Mouse (Mus musculus): ENCODE measurements around the gene Tmem51. TPM values are rescaled to one million over a fixed set of nuclear protein-coding genes. Genes with fewer than 3 reads are reported as not detected.
"Not testable (repeated sequence)": the region's sequence is repeated elsewhere in the genome, so short reads cannot be mapped to it uniquely, and the experiment has no call there.

The Tmem51 gene
- total RNA-seq, 2 experiments from 2014 or later = 5.1 to 5.2 TPM

DNA sequence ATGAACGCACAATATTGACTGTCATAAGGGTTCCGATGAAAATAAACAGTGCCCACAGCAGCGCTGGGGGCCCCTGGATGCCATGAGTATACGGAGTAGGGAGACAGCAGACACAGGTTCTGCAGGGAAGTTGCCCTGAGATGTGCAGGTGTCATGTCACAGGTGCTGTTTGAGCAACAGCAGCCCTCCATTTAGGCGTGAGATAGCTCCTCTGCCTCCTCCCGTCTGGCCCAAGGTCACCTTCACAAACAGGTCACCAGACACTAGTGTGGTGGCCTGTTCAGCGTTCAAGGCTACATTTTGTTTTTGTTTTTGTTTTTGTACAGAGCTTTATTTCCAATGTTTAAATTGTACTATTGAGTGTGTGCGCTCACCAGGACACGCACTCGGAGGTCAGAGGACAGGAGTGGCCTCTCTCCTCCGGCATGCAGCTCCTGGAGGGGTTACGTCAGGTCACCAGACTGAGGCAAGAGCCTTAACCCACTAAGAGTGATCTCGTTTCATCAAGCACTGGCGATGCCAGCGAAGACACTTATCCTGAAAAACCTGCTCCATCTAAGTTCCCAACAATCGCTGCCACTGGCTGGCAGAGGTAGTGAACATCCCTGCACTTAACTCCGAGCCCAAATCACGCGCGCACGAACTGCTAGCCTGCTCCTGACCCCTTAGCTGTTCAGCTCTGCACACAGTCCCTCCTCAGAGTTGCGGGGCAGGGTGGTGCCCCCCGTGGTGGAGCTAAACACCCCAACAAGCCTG is 22.4 kb downstream of the Tmem51 start:
- no peak for DNase-seq
- intact Hi-C loops (cut with DNase I) = no loop called here

DNA sequence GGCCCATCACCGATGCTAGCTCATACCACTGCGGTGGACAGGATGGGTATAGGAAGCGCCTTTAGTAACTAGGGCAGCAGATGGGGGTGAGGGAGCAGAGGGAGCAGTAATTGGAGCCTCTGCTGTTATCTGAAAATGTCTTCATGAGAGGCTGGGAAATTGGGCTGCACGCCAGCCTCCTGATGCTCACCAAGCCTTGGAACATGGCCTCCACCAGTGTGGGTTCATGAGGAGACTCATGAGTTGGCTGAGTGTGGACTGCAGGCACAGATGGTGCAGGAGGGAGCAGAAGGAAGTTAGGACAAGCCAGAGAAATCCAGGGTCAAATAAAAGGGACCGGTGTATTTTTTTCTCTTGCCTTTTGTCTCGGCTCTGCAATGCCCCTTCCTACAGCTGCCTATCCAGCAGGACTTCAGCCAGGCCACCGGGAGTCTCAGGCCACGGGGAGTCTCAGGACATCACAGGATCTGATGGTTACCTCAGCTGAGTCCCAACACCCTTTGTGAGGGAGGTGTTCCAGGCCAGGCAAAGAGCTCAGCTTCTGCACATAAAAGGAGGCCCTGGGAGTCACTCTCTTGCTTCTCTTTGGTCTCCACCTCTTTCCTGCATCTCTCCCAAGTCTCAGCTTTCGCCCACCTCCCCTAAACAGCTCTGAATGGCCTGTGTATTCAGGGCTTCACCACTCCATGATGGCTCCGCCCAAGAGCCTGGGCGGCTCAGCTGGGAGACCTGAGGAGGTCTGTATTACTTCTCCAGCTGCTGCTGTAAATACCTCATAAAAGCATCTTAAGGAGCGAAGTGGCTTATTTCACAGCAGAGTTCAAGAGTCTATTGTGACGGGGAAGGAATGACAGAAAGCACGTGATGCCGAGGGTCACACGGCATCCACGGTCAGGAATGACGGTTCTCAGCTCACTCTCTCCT is 23.4 kb downstream of the Tmem51 start:
- intact Hi-C loops (cut with DNase I) = no loop called here
- DNase-seq = peak; percentile 48 to 53

DNA sequence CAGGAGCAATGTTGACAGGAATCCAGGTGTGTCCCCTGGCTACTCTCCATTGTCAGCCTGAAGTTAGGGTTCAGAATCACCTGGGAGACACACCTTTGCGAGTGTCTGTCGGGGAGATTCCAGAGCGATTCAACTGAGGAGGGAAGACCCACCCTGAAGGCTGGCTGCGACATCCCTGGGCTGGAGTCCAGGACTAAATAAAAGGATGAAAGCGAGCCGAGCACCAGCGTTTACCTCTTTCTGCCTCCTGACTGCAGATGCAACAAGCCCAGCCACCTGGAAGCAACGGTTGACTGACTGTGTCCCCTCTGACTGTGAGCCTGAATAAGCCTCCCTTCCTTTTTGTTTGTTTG is 24.3 kb downstream of the Tmem51 start:
- DNase-seq = no peak
- intact Hi-C loops (cut with DNase I) = no loop called here

DNA sequence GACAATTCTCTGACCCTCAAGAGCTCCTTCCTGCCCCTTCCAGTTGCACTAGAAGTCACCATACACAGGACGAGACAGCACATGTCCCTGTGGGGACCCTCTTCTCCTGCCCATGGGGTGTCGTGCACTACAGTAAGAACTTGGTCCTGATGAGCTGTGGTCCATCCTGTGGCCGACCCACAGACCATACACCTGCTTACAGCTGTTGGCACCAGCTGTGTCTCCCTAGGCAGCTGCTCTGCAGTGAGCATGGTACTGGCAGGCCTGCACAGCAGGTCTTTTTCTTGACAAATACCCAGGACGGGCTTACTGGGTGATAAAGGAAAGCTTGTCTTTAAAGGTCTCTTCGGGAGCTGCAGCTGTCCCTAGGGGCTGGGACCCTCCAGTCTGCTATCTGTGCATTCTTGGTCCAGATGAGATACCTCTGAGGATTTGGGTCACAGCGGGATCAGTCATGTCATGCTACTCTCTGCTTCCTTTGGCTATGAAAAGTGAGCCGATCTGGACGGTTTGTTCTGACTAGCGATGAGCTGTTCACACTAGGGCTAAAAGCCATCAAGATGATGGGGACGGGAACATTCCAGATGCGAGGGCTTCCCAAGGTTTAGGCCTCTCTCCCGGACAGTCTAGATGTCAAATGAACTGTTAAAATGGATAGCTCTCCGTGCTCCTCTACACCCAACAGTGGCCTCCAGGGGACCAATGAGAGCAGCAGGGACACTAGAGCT is 24.8 kb downstream of the Tmem51 start:
- intact Hi-C loops (cut with DNase I) = no loop called here
- no peak for DNase-seq

DNA sequence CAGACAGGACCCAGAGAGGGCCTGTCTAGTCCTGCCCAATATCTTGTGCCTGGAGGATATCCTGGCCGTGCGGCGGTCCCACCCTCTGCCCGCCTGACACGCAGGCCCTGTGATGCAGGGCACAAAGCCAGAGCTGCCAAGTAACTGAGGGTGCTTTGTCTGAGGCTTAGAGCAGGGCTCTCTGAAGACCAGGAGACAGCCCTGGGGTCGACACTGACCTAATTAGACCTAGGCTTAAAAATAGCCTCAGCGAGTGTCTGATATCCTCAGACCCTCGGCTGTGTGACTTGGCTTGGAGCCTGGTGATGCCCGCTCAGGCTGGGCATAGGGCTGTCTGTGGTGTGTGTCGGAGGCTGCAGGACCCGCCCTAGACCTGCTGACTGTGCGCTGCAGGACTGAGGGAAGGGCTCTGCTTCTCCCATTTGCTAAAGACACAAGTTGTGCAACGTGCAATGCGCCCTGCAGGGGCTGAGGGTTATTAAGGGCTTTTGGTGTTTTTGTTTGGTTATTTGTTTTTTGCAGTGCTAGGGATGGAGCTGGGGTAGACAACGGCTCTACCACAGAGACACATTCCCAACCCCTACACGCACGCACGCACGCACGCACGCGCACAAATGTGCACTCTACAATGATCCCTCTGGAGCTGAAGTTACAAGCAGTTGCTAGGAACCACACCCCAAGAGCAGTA is 26.4 kb downstream of the Tmem51 start:
- intact Hi-C loops (cut with DNase I) = no loop called here
- peak; percentile 39 to 48 for DNase-seq

DNA sequence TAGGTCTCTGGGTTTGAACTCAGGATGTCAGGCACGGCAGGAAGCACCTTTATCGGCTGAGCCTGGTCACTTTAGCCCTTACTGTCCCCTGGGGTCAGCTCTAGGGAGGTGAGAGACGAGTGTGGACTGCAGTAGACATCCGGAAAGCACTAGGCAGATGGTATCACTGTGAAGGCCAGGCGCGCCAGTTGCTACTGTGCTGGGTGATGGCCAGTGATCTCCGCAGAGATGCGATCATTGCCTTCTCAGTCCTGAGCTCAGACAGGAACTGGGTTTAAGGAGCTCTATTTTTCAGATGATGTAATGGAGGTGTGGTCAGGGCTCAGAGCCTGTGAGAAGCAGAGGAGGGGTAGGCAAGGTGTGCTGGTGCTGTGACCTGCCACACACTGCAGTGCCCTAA is 28.5 kb downstream of the Tmem51 start:
- intact Hi-C loops (cut with DNase I) = no loop called here
- DNase-seq = no peak

DNA sequence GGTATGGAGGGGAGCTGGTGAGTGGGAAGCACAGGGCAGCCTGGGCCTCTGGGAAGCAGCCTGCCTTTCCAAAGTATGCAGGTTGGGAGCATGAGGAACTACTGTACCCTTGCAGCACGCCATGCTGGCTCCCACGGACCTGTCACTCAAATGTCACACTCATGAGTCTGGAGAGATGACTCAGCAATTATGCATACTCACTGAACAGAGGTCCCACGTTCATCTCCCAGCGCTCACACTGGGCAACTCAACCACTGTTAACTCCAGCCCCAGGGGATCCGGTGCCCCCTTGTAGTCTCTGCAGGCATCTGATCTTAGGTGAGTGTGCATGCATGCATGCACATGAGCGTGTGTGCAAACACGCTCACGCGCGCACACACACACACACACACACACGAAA is 29.5 kb downstream of the Tmem51 start:
- no peak for DNase-seq
- intact Hi-C loops (cut with DNase I) = no loop called here

DNA sequence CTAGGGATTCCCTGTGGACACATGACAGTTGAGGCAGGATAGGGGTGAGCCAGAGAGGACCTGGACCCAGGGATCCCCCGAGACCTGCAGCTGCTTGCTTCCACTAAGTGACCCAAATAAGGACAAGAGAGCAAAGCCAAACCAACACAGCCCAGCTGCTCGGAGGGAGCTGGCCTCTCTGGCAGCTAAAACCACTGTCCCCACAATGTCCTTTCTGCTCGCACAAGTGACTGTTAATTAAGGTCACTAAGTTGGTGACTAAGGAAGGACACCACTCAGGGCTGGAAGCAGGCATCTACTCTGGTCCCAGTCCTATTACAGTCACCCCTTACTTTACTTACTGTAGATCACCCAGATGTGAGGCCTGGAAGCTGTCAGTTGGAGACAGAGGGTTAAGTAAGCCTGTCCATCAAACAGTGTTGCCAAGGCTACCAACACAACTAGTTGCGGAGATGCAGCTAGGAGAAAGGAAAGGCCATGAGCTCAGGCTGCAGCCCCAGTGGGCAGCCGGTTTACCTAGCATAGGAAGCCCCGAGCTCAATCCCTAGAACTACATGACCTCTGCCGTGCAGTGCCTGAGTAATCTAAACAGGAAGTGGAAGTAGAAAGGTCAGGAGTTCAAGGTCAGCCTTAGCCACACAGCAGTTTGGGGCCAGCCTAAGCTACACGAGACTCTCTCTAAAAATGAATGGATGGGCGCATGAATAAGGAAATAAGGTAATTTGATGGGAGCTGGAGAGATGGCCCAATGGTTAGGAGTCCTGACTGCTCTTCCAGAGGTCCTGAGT is 30.2 kb downstream of the Tmem51 start:
- peak in 1 of 2 experiments; percentile 46 for DNase-seq
- intact Hi-C loops (cut with DNase I) = no loop called here

DNA sequence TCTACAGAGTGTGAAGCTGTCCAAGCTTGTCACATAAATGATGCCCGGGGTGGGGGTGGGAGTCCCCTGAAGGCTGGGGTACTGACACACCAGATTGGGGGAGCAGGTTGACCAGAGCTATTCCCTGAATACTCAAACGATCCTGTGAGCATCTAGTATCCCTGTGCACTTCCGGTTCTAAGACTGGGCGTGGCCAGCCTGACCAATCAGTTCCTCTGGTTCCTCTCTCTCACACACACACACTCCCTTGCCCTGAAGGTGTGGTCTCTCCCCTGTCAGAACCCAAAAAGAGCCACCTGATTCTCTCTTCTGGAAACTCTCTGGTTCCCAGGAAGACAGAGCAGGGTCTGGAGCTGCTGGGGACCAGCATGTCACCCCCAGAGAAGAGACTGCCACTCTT is 30.8 kb downstream of the Tmem51 start:
- intact Hi-C loops (cut with DNase I) = no loop called here
- DNase-seq = peak in 1 of 2 experiments; percentile 27

DNA sequence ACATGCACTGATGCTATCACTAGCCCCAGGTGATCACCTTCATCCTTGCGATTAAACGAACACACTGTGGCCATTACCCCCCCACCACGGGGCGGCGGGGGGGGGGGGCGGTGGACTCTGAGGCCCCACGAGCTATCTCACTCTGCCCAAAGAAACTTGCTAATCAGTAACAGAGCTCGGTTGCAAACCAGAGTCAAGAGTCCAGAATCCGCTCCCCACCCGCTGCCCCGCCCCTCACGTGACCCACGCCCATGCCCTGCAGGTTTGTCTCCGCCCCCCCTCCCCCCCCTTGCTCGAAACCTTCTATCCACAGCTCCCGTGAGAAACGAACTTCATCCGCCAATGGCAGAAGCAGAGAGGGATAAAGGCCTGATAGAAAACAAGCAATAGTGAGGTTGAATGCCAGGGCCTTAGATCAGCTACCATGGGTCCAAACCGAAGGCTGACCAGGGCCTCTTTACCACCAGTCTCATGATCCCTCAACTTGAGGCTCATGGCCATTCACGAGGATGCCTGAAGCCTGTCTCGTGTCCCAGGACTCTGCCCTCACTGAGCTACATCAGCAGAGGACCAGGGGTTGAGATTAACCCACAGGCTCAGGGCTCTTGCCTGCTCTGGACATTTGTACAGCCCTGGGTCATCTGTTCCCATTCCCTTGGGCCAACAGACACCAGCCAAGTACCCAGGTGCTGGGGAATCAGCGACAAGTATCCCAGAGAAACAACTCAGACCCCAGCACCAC is 31.5 kb downstream of the Tmem51 start:
- intact Hi-C loops (cut with DNase I) = no loop called here
- no peak for DNase-seq

DNA sequence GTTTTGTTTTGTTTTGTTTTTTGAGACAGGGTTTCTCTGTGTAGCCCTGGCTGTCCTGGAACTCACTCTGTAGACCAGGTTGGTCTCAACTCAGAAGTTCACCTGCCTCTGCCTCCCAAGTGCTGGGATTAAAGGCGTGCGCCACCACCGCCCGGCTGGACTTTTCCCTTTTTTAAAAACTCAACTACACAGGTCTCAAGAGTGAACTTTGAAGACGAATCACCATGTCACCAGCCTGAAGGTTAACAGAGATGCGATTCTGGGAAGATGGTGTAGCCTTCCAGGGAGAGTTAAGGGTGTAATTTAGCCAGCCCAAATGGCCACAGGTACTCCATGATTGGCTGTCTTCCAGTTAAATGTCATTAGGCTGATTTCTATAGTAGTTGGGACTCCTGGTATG is 32.2 kb downstream of the Tmem51 start:
- DNase-seq; intact Hi-C loops (cut with DNase I): not testable (repeated sequence)

DNA sequence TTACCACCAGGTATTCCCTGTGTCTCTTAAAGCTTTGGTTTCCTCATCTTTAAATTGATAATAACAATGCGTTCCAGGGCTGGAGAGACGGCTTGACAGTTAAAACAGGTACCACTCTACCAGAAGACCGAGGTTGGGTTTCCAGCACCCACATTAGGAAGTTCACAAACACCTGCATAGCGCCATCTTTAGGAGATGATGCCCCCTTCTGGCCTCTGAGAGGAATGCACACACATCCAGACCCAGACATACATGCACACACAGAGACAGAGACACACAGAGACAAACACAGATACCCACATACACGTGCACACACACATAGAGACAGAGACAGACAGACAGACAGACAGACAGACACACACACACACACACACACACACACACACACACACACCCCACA is 34.1 kb downstream of the Tmem51 start:
- intact Hi-C loops (cut with DNase I) = no loop called here

DNA sequence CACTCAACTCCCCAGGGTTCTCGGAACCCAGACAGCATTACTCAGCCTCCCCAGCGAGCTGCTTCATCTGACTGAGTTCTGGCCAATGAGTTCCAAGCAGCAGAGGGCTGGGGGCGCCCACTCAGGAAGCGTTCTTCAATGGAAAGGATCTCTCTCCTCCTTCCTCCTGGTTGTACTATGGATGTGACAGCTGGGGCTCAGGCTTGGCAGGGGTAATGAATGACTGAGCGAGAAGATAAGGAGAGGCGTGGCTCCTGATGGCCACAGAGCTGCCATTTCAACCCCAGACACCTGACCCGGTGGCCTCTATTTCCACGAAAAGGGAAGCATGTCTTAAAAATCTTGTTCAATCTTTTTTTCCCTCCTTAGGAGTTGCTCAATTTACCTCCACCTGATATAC is 35.7 kb downstream of the Tmem51 start:
- no peak for DNase-seq
- intact Hi-C loops (cut with DNase I) = no loop called here

More for the DNA sequence above, 34.1 kb downstream of the Tmem51 start:
- no peak for DNase-seq

DNA sequence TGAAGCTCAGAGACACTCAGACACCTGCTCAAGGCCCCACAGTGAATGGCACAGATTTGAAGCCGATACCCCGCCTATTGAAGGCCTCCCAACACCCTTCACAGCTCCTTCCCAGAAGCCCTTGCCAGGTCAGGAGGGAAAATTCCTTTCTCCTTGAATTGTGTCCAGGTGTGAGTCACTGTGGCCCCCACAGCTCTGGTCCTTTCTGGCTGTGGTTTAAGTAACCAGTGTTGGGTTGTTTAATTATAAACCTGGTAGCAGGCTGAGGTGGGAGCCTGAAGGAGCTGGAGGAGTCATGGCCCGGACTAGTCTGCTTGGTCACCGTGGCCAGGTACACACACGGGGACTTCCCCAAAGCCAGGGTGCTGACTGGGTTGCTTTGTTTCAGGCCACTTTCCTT is 37.1 kb downstream of the Tmem51 start:
- intact Hi-C loops (cut with DNase I) = no loop called here
- no peak for DNase-seq

DNA sequence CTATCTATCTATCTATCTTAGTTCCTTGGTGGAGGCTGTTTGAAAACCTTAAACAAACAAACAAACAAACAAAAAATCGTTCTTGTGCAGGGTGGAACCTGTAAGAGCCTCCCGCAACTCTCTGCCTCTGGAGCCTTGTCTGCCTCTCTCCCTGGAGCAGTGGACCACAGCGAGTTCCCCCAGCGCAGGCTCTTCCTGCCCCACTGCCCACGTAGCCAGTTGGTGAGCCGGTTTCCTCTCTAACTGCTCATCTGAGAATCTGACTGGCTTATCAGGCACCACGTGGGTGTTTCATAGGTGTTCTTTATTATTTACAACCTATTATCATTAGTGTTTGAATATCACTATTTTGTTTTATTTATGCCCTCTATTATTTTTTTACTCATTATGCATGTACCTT is 37.6 kb downstream of the Tmem51 start:
- intact Hi-C loops (cut with DNase I) = no loop called here
- no peak for DNase-seq

DNA sequence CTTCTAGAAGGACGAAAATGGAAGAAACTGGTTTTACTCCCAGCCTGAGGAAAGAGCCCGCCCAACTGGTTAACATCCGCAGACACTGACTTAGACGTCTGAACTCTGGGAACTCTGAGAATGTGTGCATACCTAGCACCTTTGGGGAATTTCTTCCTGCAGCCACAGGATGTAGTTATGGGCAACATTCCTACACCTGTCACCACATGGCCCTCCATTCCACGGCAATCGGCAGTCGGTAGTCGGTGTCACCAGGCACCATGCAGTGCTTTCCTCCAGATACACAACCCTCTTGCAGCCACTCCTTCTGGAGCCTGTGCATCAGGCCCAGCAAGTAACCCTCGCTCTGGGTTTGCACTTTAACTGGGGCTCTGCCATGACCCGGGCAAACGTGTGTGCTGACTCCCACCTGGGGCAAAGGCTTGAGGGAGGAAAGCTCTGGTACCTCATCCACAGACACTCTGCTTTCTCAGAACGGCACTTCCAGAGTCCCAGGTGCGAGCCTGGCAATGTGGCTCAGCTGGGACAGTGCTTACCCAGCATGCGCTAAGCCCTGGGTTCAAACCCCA is 38.4 kb downstream of the Tmem51 start:
- no peak for DNase-seq
- intact Hi-C loops (cut with DNase I) = no loop called here

DNA sequence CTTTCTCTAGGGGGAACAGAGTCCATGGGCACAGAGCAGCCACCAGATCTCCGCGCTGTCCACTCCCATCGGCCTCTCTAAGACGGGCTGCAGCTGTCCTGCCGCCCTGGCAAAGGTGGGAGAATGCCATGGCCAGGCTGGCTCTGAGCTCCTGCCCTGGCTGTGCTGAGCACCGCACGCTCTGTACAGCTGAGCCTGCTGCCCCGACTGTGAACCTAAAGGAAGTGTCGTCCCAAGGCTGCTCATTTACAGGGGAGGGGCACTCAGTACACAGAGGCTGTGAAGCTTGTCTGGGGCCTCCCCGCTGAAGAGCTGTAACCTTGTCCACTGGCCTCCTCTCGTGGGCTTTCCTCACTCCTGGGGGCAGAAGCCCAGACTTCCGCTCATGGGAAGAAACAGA is 39.7 kb downstream of the Tmem51 start:
- intact Hi-C loops (cut with DNase I) = no loop called here
- DNase-seq = no peak

DNA sequence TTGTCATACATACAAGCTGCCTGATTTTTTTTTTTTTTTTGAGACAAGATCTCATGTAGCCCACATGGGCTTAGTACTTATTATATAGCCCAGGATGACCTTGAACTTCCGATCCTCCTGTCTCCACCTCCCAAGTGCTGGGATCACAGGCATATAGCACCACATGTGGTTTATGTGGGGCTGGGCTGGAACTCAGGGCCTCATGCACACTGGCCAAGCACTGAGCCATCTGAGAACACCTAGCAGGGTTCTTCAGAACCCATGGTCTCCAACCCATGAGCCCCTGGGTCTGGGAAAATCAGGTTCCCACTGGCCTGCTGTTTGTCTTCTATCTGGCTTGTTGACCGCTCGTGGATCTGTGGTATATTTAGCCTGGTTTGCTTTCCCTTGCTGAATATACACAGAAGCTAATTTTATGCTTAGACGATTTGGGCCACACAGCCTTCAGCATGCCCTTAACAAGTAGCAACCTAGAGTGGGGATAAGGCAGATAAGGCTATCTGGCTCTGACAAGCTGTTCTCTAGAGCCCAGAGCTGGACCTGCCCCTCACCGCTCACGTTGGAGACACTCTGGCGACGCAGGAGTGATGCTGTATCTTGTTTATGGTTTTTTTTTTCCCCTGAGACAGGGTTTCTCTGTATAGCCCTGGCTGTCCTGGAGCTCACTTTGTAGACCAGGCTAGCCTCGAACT is 44.3 kb downstream of the Tmem51 start:
- DNase-seq = no peak
- intact Hi-C loops (cut with DNase I) = no loop called here
